Mouse (Mus musculus) heart, postnatal 36 days (tissue): ENCODE measurements around the gene Hist1h1c. TPM values are rescaled to one million over a fixed set of nuclear protein-coding genes. Genes with fewer than 3 reads are reported as not detected.
"Not testable (repeated sequence)": the region's sequence is repeated elsewhere in the genome, so short reads cannot be mapped to it uniquely, and the experiment has no call there.

Experiments
- DNase-seq, 2 experiments: peaks; one replicate each; pipeline ENCODE4 v3.0.0; 2021 to 2022
- intact Hi-C: fragments of 180-260 bp; cut with DNase I; formaldehyde crosslinking; loops from one replicate; pipeline ENCODE4 v1.15.1; 2025
- total RNA-seq, 2 experiments: library from RNA; stranded (reverse); gene quantifications; 2 replicates each; pipeline ENCODE4 v1.2.3; 2021

The Hist1h1c gene
- total RNA-seq, 2 experiments from 2014 or later = 186 to 225 TPM

DNA sequence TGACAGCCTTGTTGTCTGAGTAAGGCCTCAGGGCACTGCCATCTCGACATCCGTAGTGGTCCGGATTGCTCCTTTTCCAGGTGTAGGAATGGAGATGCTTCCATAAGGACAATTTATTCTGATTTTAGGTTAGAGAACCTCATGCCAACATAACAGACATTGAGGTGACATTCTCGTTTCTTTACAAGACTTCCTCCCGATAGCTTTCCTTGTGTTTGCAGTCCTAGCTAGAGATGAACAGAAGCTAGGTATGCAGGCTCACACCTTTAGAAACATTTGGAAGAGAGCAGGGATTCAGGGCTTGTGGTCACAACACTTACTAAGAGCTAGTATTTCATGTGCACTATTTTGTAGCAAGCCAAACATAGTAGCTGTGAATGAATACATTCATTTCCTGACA lies 4.6 kb downstream of the Hist1h1c start:
- intact Hi-C loops = loop anchor here (5.0 to 10.0 kb wide), 4 partner anchors 211 to 1918 kb away; partner anchors contain the start of genes Hist1h2af, Hist1h2ag, Hist1h2bj and Hist1h4h
- no peak for DNase-seq

DNA sequence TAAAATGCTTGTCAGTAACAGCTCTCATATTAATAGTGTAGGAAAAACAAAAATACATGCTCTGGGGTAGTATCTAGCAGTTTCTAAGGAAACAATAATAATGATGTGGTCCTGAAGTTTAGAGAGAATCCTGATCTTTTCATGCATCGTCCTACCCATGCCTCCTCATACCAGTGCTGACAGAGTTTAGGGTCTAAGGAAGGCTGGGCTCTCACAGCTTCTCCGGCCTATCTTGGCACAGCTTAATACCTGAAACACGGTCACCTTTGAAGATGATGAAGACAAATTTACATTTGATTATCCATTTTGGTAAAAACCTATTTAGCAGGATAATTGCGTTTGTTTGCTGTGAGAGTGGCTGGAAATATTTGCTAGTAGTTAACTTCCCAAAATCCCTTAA lies 5.4 kb downstream of the Hist1h1c start:
- DNase-seq = no peak
- intact Hi-C loops = loop anchor here (5.0 to 10.0 kb wide), 4 partner anchors 212 to 1919 kb away; partner anchors contain the start of genes Hist1h2af, Hist1h2ag, Hist1h2bj and Hist1h4h

DNA sequence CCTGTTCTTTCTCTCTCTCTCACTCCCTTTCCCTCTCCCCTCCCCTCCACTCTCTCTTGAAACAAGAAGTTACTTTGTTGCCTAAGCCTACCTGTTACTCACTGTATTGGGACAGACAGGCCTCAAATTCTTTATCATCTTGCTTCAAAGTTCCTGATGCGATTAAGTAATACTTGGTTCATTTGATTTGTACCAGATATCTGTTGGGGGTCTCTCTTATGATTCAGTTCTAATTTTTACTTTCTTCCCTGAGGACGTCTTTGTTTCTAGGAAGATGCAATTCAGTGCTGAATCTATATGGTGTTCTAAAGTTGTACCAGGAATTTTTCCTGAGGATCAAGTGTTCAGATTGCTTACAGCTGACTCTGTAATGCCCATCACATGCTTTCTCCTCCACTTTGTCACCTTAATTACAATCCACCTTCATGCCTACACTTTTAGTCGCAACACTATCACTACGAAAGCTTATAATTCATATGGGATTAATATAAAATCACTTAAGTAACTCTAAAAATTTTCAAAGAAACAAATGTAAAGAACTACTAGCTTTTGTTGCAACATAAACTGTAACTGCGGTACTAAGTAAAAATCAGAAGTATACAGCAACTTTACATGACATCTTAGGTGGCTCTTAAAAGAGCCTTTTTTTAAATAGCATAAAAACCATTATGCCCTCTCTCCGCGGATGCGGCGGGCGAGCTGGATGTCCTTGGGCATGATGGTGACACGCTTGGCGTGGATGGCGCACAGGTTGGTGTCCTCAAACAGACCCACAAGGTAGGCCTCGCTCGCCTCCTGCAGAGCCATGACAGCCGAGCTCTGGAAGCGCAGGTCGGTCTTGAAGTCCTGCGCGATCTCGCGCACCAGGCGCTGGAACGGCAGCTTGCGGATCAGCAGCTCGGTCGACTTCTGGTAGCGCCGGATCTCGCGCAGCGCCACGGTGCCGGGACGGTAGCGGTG lies 6.1 kb downstream of the Hist1h1c start:
- intact Hi-C loops = loop anchor here (5.0 to 10.0 kb wide), 5 partner anchors 162 to 1920 kb away; partner anchors contain the start of genes Hist1h2af, Hist1h2ag, Hist1h2bj and Hist1h4d
- no peak for DNase-seq

DNA sequence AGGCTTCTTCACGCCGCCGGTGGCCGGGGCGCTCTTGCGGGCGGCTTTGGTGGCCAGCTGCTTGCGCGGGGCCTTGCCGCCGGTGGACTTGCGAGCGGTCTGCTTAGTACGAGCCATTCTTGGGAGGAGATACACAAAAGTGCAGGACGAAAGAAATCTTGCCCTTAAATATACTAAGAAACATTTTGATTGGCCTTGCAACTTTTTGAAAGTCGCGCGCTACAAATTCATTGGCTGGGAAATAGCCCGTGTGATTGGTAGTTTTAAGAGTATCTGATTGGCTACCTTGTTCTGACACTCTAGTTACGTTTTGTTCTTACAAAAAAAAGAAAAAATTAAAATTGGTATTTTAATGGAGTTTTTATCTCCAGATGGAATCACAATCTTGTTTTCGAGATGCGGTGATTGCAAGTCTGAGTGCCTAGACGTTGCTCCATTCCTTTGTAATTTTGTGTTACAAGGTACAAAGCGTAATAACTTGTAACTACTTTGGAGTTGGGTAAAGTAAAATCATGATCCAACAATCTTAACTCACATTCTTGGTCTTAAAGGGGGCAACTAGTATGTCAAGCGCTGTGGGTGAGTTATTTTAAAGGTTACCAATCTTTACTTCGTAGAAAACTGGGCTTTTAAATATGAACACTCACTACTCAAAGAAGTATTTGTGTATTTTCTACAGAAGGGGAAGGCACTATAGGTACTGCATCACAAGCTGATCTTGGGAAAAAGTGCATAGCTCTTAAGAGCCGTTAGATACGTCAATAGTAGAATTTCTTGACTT lies 7.0 kb downstream of the Hist1h1c start, which contains the start of gene Hist1h3c:
TSS of gene Hist1h3c (minus strand) at position 222 of the 781 bp plus-strand sequence.
- intact Hi-C loops = loop anchor here (5.0 to 10.0 kb wide), 2 partner anchors 163 to 1921 kb away; partner anchors contain the start of gene Hist1h4d
- DNase-seq = peak; percentile 84 to 89

DNA sequence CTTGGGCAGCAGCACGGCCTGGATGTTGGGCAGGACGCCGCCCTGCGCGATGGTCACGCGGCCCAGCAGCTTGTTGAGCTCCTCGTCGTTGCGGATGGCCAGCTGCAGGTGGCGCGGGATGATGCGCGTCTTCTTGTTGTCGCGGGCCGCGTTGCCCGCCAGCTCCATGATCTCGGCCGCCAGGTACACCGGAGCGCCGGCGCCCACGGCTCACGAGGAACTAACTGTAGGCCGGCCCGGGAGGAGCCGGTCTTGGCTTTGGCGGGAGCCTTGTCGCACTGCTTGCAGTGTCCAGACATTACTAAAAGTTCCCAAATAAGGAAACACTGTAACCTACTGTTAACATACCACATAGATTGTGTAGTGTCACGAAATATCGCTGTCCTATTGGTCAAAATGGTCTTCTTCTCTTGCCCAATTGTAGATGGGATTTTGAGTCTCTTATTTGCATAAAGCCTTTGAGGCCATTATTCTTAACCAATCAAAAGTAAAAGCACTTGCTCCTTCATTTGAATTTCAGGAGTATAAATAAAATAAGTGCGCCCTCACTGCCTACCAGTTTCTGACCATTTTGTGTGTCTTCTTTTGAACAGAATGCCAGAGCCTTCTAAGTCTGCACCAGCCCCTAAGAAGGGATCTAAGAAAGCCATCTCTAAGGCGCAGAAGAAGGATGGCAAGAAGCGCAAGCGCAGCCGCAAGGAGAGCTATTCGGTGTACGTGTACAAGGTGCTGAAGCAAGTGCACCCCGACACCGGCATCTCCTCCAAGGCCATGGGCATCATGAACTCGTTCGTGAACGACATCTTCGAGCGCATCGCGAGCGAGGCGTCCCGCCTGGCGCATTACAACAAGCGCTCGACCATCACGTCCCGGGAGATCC lies 7.8 kb downstream of the Hist1h1c start, which contains the start of gene Hist1h2bb:
TSS of gene Hist1h2bb (plus strand) at position 534 of the 880 bp plus-strand sequence.
- intact Hi-C loops = loop anchor here (5.0 to 10.0 kb wide), 2 partner anchors 164 to 1922 kb away; partner anchors contain the start of gene Hist1h4d
- peak; percentile 64 to 83 for DNase-seq

DNA sequence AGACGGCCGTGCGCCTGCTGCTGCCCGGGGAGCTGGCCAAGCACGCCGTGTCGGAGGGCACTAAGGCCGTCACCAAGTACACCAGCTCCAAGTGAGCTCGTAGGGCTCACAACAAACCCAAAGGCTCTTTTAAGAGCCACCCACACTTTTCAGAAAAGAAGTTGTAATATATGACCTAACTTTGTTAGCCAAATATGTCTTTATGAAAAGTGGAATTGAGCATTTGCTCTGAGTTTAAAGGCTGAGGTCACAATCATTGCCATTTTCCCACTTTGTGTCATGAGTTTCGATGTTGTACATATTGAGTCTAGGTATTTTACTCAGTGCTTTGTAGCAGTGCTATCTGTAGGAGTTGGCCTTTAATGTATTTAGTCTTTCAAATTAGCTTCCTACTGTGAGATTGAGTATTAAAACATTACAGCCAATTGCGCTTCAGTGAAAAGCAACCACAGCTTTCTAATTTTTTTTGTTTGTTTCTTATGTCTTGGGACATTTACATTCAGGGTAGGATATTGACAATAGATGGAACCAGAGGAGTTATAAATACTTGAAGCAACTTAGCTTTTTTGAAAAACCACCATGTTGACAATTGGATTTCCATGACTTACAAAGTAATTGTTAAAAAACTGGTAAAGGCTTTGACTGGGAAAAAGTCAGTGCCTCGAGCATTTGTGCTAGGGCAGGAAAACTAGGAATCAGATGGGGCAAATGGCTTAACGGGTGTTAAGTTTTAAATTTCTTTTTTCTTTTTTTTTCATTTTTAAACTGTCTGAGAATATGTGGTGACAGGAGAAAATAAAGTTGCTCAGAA lies 8.7 kb downstream of the Hist1h1c start:
- DNase-seq = no peak
- intact Hi-C loops = loop anchor here (5.0 to 10.0 kb wide), 2 partner anchors 165 to 1922 kb away; partner anchors contain the start of gene Hist1h4d

DNA sequence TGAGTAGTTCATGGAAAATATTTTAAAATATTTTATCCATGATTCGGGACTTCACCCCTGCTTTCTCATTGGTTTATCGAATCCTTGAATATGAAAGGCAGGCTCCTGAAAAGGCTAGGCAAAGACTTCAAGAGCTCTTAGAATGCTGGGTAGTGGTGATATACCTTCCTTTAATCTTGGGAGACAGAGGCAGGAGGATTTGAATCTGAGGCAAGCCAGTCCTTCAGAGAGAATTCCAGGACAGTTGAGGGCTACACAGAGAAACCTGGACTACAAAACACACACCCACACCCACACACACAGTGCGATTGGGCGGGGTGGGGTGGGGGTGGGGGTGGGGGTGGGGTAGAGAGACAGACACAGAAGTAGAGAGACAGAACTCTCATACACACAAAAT lies 9.3 kb downstream of the Hist1h1c start:
- intact Hi-C loops = loop anchor here (5.0 to 10.0 kb wide), 2 partner anchors 166 to 1923 kb away; partner anchors contain the start of gene Hist1h4d
- DNase-seq = no peak

DNA sequence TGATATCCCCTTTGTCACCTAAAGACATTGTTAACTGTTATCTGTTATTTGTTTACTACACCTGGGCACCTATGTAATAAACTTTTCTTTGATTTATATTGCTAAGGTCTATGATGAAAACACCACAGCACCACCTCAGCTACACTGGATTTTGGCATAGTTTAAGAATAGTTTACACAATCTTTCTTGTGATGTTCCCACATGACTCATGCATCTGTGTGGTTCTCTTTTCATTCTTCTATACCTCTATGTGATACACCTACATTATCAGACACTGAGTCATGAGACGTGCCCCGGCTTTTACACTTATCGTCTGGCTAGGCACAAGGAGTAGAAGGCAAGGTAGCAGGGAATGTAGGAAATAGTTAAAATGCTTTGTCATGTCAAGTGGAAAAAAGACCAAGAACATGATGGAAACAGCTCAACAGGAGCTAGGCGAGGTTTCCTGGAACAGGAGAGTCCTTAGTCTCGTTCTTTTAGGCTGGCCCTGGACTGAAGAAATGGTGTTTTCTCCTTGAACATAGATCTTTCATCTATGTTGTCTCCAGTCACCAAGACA lies 11.0 kb downstream of the Hist1h1c start:
- DNase-seq = no peak
- intact Hi-C loops = loop anchor here (5.0 to 10.0 kb wide), 2 partner anchors 167 to 1925 kb away; partner anchors contain the start of gene Hist1h4d

DNA sequence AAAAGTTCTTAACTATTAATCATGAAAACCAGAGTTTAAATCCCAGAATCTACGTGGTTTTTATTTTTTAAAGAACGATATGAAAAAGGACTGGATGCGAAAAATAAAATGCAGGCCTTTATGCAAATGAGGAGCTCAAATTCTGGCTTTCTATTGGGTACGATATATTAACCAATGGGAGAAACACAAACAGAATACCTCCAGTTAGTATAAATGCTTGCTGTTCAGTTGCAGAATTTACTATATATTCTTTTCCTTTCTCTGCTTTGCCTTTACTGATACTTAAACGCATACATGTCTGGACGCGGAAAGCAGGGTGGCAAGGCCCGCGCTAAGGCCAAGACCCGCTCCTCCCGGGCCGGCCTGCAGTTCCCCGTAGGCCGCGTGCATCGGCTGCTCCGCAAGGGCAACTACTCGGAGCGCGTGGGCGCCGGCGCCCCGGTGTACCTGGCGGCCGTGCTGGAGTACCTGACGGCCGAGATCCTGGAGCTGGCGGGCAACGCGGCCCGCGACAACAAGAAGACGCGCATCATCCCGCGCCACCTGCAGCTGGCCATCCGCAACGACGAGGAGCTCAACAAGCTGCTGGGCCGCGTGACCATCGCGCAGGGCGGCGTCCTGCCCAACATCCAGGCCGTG lies 12.3 kb downstream of the Hist1h1c start, which contains the start of gene Hist1h2ab:
TSS of gene Hist1h2ab (plus strand) at position 288 of the 639 bp plus-strand sequence.
- DNase-seq = peak; percentile 47 to 64
- intact Hi-C loops = not testable (repeated sequence)

DNA sequence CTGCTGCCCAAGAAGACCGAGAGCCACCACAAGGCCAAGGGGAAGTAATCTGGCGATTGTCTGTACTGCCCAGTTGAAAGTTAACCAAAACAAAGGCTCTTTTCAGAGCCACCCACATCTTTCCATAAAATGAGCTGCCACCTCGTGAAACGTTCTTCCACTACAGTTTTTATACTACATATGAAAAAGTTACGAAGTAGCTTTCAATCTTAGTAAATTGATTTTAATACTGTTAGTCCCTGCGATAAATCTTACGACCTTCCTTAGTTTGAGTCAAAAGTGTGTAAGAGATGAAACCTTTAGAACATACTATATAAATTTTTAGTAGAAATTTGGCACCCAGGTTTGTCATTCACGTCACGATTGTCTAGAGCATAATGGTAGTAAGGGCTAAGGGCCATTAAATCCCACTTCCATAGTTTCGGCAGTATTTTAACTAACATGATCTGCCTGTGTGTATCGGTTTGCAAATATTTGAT lies 12.9 kb downstream of the Hist1h1c start:
- DNase-seq = no peak
- intact Hi-C loops = no loop called here

DNA sequence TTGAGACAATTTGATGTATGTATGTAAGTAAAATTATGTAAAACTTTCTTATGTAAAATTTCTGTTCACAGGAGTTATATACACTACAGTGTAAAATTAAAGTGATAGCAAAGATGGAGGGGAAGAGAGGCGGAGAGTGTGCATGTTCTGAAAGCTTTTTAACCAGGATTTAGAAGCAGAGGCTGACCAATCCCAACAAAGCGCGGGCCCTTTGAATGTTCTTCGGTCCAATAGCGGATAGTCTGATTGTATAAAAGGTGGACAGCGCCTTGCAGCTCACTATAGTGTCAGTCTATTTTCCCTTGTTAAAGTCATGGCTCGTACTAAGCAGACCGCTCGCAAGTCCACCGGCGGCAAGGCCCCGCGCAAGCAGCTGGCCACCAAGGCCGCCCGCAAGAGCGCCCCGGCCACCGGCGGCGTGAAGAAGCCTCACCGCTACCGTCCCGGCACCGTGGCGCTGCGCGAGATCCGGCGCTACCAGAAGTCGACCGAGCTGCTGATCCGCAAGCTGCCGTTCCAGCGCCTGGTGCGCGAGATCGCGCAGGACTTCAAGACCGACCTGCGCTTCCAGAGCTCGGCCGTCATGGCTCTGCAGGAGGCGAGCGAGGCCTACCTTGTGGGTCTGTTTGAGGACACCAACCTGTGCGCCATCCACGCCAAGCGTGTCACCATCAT lies 13.6 kb downstream of the Hist1h1c start, which contains the start of gene Hist1h3b:
TSS of gene Hist1h3b (plus strand) at position 201 of the 675 bp plus-strand sequence.
- peak; percentile 79 to 86 for DNase-seq
- intact Hi-C loops = not testable (repeated sequence)

DNA sequence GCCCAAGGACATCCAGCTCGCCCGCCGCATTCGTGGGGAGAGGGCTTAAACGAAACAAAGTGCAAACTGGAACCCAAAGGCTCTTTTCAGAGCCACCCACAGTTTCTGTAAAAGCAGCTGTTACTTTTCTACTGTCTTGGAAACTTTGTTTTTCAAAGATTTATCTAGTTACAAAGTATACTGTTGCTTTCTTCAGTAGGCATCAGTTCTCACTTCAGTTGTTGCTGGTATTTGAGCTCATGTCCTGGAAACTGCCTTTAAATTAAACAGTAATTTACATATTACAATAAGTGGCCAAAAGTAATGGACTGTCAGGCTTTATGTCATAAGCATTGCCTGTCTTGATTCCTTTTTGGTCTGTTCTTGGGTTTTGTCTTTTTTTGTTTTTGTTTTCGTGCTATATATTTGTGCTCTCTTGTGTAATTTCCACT lies 14.1 kb downstream of the Hist1h1c start:
- intact Hi-C loops = no loop called here
- no peak for DNase-seq

DNA sequence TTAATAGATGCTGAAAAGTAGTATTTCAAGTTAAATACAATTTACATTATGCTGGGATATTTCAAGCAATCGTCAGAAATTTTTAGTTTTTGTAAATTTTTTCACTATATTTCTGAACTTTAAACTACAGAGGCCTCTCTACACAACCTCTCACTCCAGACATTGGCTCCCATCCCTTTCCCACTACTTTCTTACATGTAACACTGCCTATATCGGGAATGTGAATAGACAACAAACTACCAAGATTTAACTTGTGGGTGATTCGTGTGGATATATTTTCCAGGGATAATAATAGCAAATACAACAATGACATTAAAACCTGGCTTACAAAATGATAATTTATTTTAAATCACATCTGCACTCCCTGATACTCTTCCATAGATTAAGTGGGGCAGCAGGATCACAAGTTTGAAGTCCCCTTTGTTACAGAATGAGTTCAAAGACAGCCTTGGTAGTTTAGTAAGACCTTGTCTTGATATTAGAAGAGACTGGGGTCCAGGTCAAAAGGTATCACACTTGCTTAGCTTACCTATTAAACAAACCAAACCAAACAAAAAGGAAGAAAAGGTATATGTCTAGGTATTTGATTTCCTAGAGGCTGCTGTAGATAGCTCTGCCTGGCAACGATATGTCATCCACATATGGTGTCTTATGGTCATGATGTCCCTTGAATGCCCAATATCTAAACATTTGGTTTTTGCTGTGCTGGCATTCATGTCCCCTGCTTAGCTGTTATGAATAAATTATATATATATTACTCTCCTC lies 14.9 kb downstream of the Hist1h1c start:
- DNase-seq = no peak
- intact Hi-C loops = no loop called here

DNA sequence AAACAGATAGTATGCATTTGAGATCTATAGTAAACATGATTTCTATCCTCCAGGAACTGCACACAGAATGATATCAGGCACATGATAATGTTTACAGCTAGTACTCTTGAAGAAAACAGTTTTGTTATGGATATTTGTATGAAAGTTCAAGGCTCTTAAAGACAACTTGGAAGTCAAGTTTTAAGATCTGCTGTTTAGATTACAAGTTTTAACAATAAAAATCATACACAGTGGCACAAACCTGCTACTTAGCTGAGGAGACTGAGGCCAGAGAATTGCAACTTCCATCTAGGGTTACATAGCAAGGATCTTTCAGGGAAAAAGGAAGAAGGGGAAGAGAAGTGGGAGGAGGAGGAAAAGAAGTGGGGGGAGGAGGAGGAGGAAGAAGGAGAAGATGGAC lies 16.4 kb downstream of the Hist1h1c start:
- intact Hi-C loops = no loop called here
- no peak for DNase-seq

DNA sequence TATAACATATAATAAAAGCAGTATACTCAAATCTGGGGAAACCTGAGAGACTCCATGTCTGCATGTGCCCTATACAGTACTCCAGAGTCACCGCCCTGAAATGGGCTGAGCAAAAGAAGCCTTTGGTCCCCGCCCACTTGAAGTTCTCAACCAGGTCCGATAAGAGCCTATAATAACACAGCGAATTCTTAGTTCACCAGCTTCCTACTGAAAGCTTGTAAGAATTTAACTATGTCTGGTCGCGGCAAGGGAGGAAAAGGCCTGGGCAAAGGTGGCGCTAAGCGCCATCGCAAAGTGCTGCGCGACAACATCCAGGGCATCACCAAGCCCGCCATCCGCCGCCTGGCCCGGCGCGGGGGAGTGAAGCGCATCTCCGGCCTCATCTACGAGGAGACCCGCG lies 18.2 kb downstream of the Hist1h1c start, which contains the start of gene Hist1h4b:
TSS of gene Hist1h4b (plus strand) at position 224 of the 400 bp plus-strand sequence.
- DNase-seq = peak; percentile 79 to 82
- intact Hi-C loops = no loop called here
